Mouse (Mus musculus) lung, embryonic 14.5 days (tissue): ENCODE data around the gene Gm29797. TPM values are rescaled to one million over a fixed set of nuclear protein-coding genes. Genes with fewer than 3 reads are reported as not detected.

Experiments
- ATAC-seq: fragments of 200-750 bp; cut with Nextera tagmentation; 2 replicates; pipeline ENCODE4 v1.8.0; 2017; ENCODE audit warnings: mild to moderate bottlenecking, moderate TSS enrichment, moderate library complexity; ENCODE audit not compliant: insufficient read depth
- DNase-seq: peaks from one replicate; pipeline ENCODE4 v3.0.0-alpha.2; 2015
- H3K27ac ChIP-seq: fragments of 300-500 bp; sonication (generic); 2 replicates; pipeline ENCODE4 v1.5.1; 2014; ENCODE audit warnings: low read depth, mild to moderate bottlenecking, moderate library complexity
- H3K27me3 ChIP-seq: fragments of 300-500 bp; sonication (generic); 2 replicates; pipeline ENCODE4 v1.6.1; 2014; ENCODE audit warnings: low read length, control low read depth; ENCODE audit not compliant: insufficient read depth
- H3K36me3 ChIP-seq: fragments of 300-500 bp; sonication (generic); 2 replicates; pipeline ENCODE4 v1.6.1; 2014; ENCODE audit warnings: control low read depth; ENCODE audit not compliant: insufficient read depth
- H3K4me1 ChIP-seq: fragments of 300-500 bp; sonication (generic); 2 replicates; pipeline ENCODE4 v1.6.1; 2014; ENCODE audit warnings: antibody characterized with exemption, control low read depth; ENCODE audit not compliant: insufficient read depth
- H3K4me2 ChIP-seq: fragments of 300-500 bp; sonication (generic); 2 replicates; pipeline ENCODE4 v1.6.1; 2014; ENCODE audit warnings: mild to moderate bottlenecking
- H3K4me3 ChIP-seq: fragments of 300-500 bp; sonication (generic); 2 replicates; pipeline ENCODE4 v1.5.1; 2014; ENCODE audit warnings: low read depth, low read length
- H3K9ac ChIP-seq: fragments of 300-500 bp; sonication (generic); 2 replicates; pipeline ENCODE4 v1.6.1; 2014
- H3K9me3 ChIP-seq: fragments of 300-500 bp; sonication (generic); 2 replicates; pipeline ENCODE4 v1.6.1; 2016; ENCODE audit warnings: low read depth, low read length, control low read depth
- CTCF ChIP-seq: IDR thresholded peaks from 2 replicates; pipeline ENCODE4 v1.5.1; 2016; ENCODE audit warnings: antibody characterized with exemption, low read depth
- WGBS: fragments of 180-500 bp; shearing (Covaris S2); extraction: QIAGEN DNeasy Blood & Tissue Kit; methylation state at CpG from one replicate; pipeline ENCODE4 v1.1.7; 2014; 5-methylcytosine and 5-hydroxymethylcytosine counted together
- polyA plus RNA-seq: library from polyadenylated mRNA; unstranded; fragments of >200 nt; fragmentation: Nextera tagmentation; extraction: Ambion mirVana; gene quantifications from 2 replicates; pipeline ENCODE4 v1.2.1, GENCODE M21; 2014

Gene Gm29797
- polyA plus RNA-seq, 1 experiment from 2014 or later = not detected

GRCm38 (mm10) chr2:181678780-181679179 is 21.9 kb downstream of the Gm29797 start:
- H3K4me3 ChIP-seq = no peak overlapping the region
- no peak overlapping the region for H3K9ac ChIP-seq
- H3K27me3 ChIP-seq = no peaks in the 10 kb centered on the region
- H3K27ac ChIP-seq = no peak overlapping the region
- TF ChIP-seq CTCF = peak; percentile 98
- H3K4me1 ChIP-seq = peaks cover 12% of the 10 kb centered on the region; the same call in 1 of the 2 replicates
- ATAC-seq (peak; percentile 68), DNase-seq (peak; percentile 92)
- 44% methylated on average over 1 of the region's 1 CpGs for WGBS
- H3K9me3 ChIP-seq = no peaks in the 10 kb centered on the region
- no peaks in the 10 kb centered on the region for H3K36me3 ChIP-seq
- H3K4me2 ChIP-seq = no peak overlapping the region

- H3K9ac ChIP-seq = peak within 1 kb of the TSS; percentile 86
- no peaks in the 10 kb centered on the region for H3K36me3 ChIP-seq
- H3K4me2 ChIP-seq = peak within 1 kb of the TSS; percentile 92
- peak within 1 kb of the TSS; percentile 28; the same call in 1 of the 2 replicates for H3K27ac ChIP-seq
- H3K4me1 ChIP-seq = peaks cover 12% of the 10 kb centered on the region; the same call in 1 of the 2 replicates
- H3K4me3 ChIP-seq = peak within 1 kb of the TSS; percentile 72
- peak; percentile 56 for TF ChIP-seq CTCF
- under 1% methylated on average over 69 of the region's 69 CpGs for WGBS
- ATAC-seq (peak; percentile 52), DNase-seq (peak; percentile 86)
- no peaks in the 10 kb centered on the region for H3K9me3 ChIP-seq
- H3K27me3 ChIP-seq = no peaks in the 10 kb centered on the region
These were observed 23.3 kb downstream of the Gm29797 start, which contains the start of gene Tcea2 for GRCm38 (mm10) chr2:181679951-181680715. TSS of gene Tcea2 (plus strand) at chr2:181680310.

- 15% methylated on average over 7 of the region's 7 CpGs for whole genome bisulfite sequencing
- no peaks in the 10 kb centered on the region for H3K27me3 ChIP-seq
- 0 out of 2 replicates have a peak overlapping the region, but pooled peaks have one; percentile 24 for H3K27ac ChIP-seq
- peak overlapping the region; percentile 92 for H3K4me2 ChIP-seq
- H3K9me3 ChIP-seq = no peaks in the 10 kb centered on the region
- no peak for TF ChIP-seq CTCF
- H3K36me3 ChIP-seq = peaks cover 5% of the 10 kb centered on the region; the same call in 1 of the 2 replicates
- ATAC-seq (peak; percentile 20; the same call in 1 of the 2 replicates), DNase-seq (peak; percentile 27)
- peaks cover 12% of the 10 kb centered on the region; the same call in 1 of the 2 replicates for H3K4me1 ChIP-seq
- H3K4me3 ChIP-seq = peak overlapping the region; percentile 72
- H3K9ac ChIP-seq = peak overlapping the region; percentile 86
These were observed 23.9 kb downstream of the Gm29797 start for GRCm38 (mm10) chr2:181680716-181681117.

- H3K9ac ChIP-seq = no peak overlapping the region
- no peaks in the 10 kb centered on the region for H3K9me3 ChIP-seq
- peaks cover 17% of the 10 kb centered on the region; the same call in 1 of the 2 replicates for H3K36me3 ChIP-seq
- DNase-seq (no peak), ATAC-seq (no peak)
- no peak overlapping the region for H3K27ac ChIP-seq
- 45% methylated on average over 1 of the region's 1 CpGs for WGBS
- H3K4me3 ChIP-seq = no peak overlapping the region
- no peak for TF ChIP-seq CTCF
- H3K27me3 ChIP-seq = no peaks in the 10 kb centered on the region
- no peak overlapping the region for H3K4me2 ChIP-seq
- peaks cover 12% of the 10 kb centered on the region; the same call in 1 of the 2 replicates for H3K4me1 ChIP-seq
These were observed 25.1 kb downstream of the Gm29797 start for GRCm38 (mm10) chr2:181681978-181682377.

- ATAC-seq = no peak
- no peak for DNase-seq
- Histone ChIP-seq H3K9ac (no peak overlapping the region), H3K27ac (no peak overlapping the region), H3K4me3 (no peak overlapping the region), H3K27me3 (no peaks in the 10 kb centered on the region), H3K36me3 (peaks cover 25% of the 10 kb centered on the region), H3K4me1 (peaks cover 12% of the 10 kb centered on the region; the same call in 1 of the 2 replicates), H3K9me3 (no peaks in the 10 kb centered on the region), H3K4me2 (no peak overlapping the region)
- TF ChIP-seq CTCF = peak; percentile 20
- WGBS = 63% methylated on average over 4 of the region's 4 CpGs
These were observed 26.5 kb downstream of the Gm29797 start for GRCm38 (mm10) chr2:181683381-181683780.

- H3K27ac ChIP-seq = no peak overlapping the region
- H3K4me3 ChIP-seq = no peak overlapping the region
- no peak overlapping the region for H3K9ac ChIP-seq
- ATAC-seq (no peak), DNase-seq (no peak)
- H3K4me1 ChIP-seq = peaks cover 9% of the 10 kb centered on the region; the same call in 1 of the 2 replicates
- TF ChIP-seq CTCF = no peak
- H3K4me2 ChIP-seq = no peak overlapping the region
- H3K9me3 ChIP-seq = no peaks in the 10 kb centered on the region
- WGBS = 56% methylated on average over 1 of the region's 1 CpGs
- peaks cover 36% of the 10 kb centered on the region for H3K36me3 ChIP-seq
- H3K27me3 ChIP-seq = no peaks in the 10 kb centered on the region
These were observed 27.9 kb downstream of the Gm29797 start for GRCm38 (mm10) chr2:181684713-181685112.

- Histone ChIP-seq H3K4me3 (no peak overlapping the region), H3K9ac (no peak overlapping the region), H3K4me2 (no peak overlapping the region), H3K27me3 (no peaks in the 10 kb centered on the region), H3K4me1 (peaks cover 7% of the 10 kb centered on the region; the same call in 1 of the 2 replicates), H3K9me3 (no peaks in the 10 kb centered on the region), H3K27ac (no peak overlapping the region), H3K36me3 (peaks cover 41% of the 10 kb centered on the region)
- DNase-seq = no peak
- 86% methylated on average over 4 of the region's 4 CpGs for WGBS
- no peak for TF ChIP-seq CTCF
- ATAC-seq = no peak
These were observed 28.9 kb downstream of the Gm29797 start for GRCm38 (mm10) chr2:181685686-181686085.
